Comparison of ENCODE assay signal across 25 mouse cellular contexts in genomic region chr14:62008707-62009106, GRCm38 (mm10).
"Had no signal": no experiment of that assay in that cellular context is flagged by ENCODE, and none has a peak within 500 bp of the region (broad histone marks: within the 10 kb centered on the region; RNA-seq: fewer than 3 reads in every experiment).

No protein-coding gene starts in this region.

- H3K27ac ChIP-seq: heart, adult 2 months; hindbrain, embryonic 10.5 days; hindbrain, embryonic 12.5 days; hindbrain, embryonic 14.5 days; intestine, embryonic 15.5 days; kidney, postnatal 0 days; limb, embryonic 10.5 days; limb, embryonic 12.5 days; liver, embryonic 12.5 days; liver, embryonic 14.5 days had no signal

- DNase-seq: gastrocnemius, postnatal 14 days; gastrocnemius, postnatal 36 days; heart, adult 11 months; heart, adult 2 months; heart, postnatal 10 days; heart, postnatal 4 days; kidney, adult 18-20 months; kidney, adult 8-10 months; kidney, postnatal 14 days; kidney, postnatal 36 days; layer of hippocampus, adult 9-11 months; layer of hippocampus, postnatal 36 days; liver had no signal

- H3K4me3 ChIP-seq: heart, adult 2 months; heart, embryonic 12.5 days; hindbrain, embryonic 10.5 days; hindbrain, embryonic 12.5 days; intestine, embryonic 15.5 days; limb, embryonic 10.5 days; limb, embryonic 12.5 days; liver, embryonic 12.5 days had no signal

- H3K36me3 ChIP-seq: heart, embryonic 12.5 days; hindbrain, embryonic 10.5 days; hindbrain, embryonic 12.5 days; intestine, embryonic 15.5 days; limb, embryonic 10.5 days; limb, embryonic 12.5 days; liver, embryonic 12.5 days had no signal

- H3K4me1 ChIP-seq: heart, embryonic 12.5 days; intestine, embryonic 15.5 days; limb, embryonic 12.5 days; liver, embryonic 12.5 days had no signal

- ATAC-seq: hindbrain, embryonic 16.5 days; intestine, embryonic 15.5 days; intestine, postnatal 0 days; liver, embryonic 12.5 days had no signal

- H3K27me3 ChIP-seq: heart, embryonic 12.5 days; hindbrain, embryonic 12.5 days; intestine, embryonic 15.5 days; limb, embryonic 12.5 days; liver, embryonic 12.5 days had no signal

- H3K9me3 ChIP-seq: hindbrain, embryonic 10.5 days; hindbrain, embryonic 12.5 days; intestine, embryonic 15.5 days; limb, embryonic 10.5 days; limb, embryonic 12.5 days; liver, embryonic 12.5 days had no signal
